Mouse (Mus musculus) ovary, postnatal 36 days (tissue): Measurements from ENCODE around the gene Esd.
A peak's percentile ranks its signal among the peaks of the same experiment; 100 is the strongest.

ENCODE experiments used
- DNase-seq: peaks from one replicate; pipeline ENCODE4 v3.0.0; 2022; ENCODE audit warnings: low spot score, mixed read lengths

Esd gene

GRCm38 (mm10) chr14:74732079-74732783, at the start of gene Esd:
Gene Esd, plus strand, starts transcription at chr14:74732297.
- DNase-seq = peak; percentile 95

GRCm38 (mm10) chr14:74684298-74684978, 47.7 kb upstream of the Esd start:
- no peak for DNase-seq

- no peak for DNase-seq
These were observed 40.1 kb upstream of the Esd start for GRCm38 (mm10) chr14:74691963-74692362.

- DNase-seq = no peak
These were observed 35.3 kb upstream of the Esd start for GRCm38 (mm10) chr14:74696766-74697165.

- no peak for DNase-seq
These were observed 34.7 kb upstream of the Esd start for GRCm38 (mm10) chr14:74697432-74697831.

- DNase-seq = no peak
These were observed 32.9 kb upstream of the Esd start for GRCm38 (mm10) chr14:74699241-74699640.

- DNase-seq = no peak
These were observed 28.2 kb upstream of the Esd start for GRCm38 (mm10) chr14:74703930-74704329.

- no peak for DNase-seq
These were observed 23.0 kb upstream of the Esd start for GRCm38 (mm10) chr14:74709054-74709453.

GRCm38 (mm10) chr14:74723541-74723940, 8.6 kb upstream of the Esd start:
- no peak for DNase-seq

- no peak for DNase-seq
These were observed 647 bp upstream of the Esd start for GRCm38 (mm10) chr14:74731221-74732078.

GRCm38 (mm10) chr14:74733397-74733796, 1.3 kb downstream of the Esd start:
- no peak for DNase-seq

- no peak for DNase-seq
These were observed 3.4 kb downstream of the Esd start for GRCm38 (mm10) chr14:74735471-74735870.

- DNase-seq = no peak
These were observed 4.8 kb downstream of the Esd start for GRCm38 (mm10) chr14:74736850-74737249.

GRCm38 (mm10) chr14:74764191-74764918, 32.3 kb downstream of the Esd start:
- DNase-seq = peak; percentile 71

- DNase-seq = no peak
These were observed 35.8 kb downstream of the Esd start for GRCm38 (mm10) chr14:74767892-74768291.

- DNase-seq = no peak
These were observed 42.0 kb downstream of the Esd start for GRCm38 (mm10) chr14:74774046-74774619.

- no peak for DNase-seq
These were observed 52.3 kb downstream of the Esd start for GRCm38 (mm10) chr14:74784243-74784934.

GRCm38 (mm10) chr14:74787717-74788116, 55.6 kb downstream of the Esd start:
- DNase-seq = no peak

- DNase-seq = peak; percentile 33
These were observed 56.7 kb downstream of the Esd start for GRCm38 (mm10) chr14:74788766-74789165.

GRCm38 (mm10) chr14:74790535-74790934, 58.4 kb downstream of the Esd start:
- DNase-seq = no peak

GRCm38 (mm10) chr14:74792793-74793192, 60.7 kb downstream of the Esd start:
- DNase-seq = no peak
